In the genomic region with DNA sequence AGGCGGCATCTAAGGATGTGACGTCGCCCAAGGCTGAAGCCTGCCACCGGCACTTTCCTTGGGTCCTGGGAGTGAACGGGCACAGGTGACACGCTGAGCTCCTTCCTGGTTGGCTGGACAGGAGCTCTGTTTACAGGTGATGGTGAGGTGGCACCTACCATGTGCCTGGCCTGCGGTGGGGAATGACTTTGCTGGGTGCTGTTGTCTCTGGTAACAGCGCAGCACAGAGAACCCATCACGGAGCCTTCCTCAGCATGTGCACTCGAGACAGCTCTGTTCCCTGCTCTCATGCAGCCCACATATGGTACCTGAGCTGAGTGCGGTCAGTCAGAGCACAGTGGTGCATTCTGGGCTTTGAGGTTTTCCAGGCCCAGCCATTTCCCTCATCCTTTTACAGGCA, we compare ENCODE assay signal across 10 mouse cellular contexts.
"Had no signal": no experiment of that assay in that cellular context is flagged by ENCODE, and none has a peak within 500 bp of the region (broad histone marks: within the 10 kb centered on the region; RNA-seq: fewer than 3 reads in every experiment).

No protein-coding gene starts in this region.

- DNase-seq: gastrocnemius, postnatal 25 days; heart, postnatal 10 days; heart, postnatal 4 days; kidney, adult 18-20 months; kidney, adult 8-10 months; kidney, postnatal 10 days; kidney, postnatal 25 days; kidney, postnatal 4 days; liver; liver, embryonic 13.5 days had no signal
